Mouse (Mus musculus) CD8-positive naive resting alpha-beta T cell, adult 2 months (primary cell): ENCODE measurements at regions not wholly inside any gene's neighbourhood (a gene's known extent, or its start where the extent isn't known, plus 50 kb on each side); places are given as distances from the start of the nearest gene placed in this dataset.

Experiments used
- DNase-seq, 2 experiments: peaks; one replicate each; pipeline ENCODE4 v3.0.0; 2022; ENCODE audit warnings: low read depth in 2 of 2, low spot score in 2 of 2

DNA sequence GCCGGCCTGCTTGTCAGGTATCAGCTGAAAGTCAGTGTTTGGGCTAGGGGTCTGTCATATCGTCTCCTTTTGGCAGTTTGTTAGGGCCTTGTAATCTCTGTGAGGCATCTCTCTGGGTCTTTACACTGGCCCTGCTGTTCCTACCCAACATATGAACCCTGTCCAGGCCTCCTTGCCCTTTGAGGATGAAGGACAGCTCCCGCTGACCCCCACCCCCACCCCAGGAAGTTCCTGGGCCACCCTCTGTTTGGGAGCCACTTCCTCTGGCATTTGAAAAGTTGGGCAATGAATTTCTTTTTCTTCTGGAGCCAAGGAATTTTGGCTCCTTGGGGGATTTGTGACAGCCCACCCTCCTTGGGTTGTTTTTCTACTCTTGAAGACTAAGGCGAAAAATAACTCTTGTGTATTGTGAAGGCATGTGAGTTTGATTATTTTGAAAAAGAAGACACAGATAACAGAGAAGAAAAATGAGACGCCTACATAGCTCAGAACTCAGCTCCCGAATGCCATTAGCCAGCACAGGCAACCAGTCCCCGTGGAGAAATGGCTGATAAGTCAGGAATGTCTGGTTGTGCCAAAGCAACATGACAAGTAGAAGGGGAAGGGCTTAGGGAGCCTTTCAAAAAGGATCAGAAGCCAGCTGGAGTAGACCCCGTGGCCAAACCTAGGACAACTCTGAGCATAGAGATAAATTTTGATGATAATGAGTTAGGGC is 249.5 kb downstream of the Gm49356 start:
- no peak for DNase-seq

DNA sequence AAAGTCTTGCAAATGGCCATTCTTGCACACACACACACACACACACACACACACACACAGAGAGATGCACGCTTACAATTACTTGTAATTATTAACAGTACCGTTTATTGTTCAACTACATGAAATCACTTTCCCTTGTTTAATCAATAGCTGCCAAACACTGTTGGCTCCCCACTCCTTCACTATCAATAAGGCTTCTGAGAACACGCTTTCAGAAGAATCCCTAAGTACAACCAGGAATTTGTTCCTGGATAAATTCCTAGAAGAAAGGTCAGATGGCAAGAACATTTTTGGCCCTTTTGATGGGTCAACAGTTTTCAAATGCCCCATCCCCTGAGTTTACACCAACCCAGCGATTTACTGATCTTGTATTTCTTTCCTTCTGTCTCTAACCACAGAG is 252.5 kb downstream of the Gm49356 start:
- DNase-seq: no peak

DNA sequence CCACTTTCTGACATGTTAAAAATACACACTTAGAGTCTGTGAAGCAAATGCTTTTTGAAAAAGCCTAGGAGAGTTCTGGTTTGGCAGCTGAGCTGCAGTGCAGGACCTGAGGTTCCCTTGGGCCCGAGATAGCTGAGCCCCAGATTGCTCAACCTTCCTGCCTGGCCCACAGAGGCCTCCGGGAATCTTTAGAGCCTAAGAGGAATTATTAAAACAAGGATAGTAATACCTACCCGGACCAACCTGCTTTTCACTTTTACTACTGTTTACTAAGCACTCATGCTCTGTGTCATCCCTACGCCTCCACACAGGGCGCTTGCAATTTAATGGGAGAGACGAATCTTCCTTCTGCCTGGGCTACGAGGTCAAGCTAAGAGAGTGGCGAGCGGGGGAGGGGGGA is 253.4 kb downstream of the Gm49356 start:
- no peak for DNase-seq

DNA sequence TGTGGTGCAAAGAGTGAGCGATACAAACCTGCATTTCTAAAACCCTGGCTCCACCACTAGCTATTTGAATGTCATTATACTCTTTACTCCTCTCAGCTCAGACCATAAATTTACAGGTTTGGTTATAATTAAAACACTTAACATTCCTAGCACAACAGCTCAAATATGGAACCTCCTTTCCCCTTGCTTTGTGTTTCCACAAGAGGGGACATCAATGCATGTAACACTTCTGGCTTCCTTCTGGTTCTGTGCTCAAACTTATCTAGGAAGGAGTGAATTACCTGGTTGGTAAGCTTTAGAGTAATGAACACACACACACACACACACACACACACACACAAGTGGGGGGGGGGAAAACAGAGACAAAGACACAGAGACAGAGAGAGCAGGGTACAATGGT is 254.8 kb downstream of the Gm49356 start:
- DNase-seq: no peak

DNA sequence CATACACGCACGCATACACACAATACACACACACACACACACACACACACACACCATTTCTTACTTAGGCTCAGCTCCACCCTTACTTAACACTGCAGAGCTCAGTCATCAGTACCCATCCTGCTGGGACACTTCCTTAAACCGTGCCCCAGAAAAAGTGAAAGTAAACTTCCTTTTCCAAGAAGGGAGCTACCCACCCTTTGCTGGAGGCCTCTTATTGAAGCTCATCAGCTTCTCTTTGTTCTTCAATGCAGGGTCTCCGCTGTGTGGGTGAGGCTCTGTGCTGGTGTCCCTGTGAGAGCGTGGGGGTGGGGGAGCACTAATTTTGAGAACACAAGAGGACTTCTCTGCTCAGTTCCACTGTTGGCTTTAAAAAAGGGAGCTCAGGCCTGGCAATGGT is 256.6 kb downstream of the Gm49356 start:
- DNase-seq: no peak

DNA sequence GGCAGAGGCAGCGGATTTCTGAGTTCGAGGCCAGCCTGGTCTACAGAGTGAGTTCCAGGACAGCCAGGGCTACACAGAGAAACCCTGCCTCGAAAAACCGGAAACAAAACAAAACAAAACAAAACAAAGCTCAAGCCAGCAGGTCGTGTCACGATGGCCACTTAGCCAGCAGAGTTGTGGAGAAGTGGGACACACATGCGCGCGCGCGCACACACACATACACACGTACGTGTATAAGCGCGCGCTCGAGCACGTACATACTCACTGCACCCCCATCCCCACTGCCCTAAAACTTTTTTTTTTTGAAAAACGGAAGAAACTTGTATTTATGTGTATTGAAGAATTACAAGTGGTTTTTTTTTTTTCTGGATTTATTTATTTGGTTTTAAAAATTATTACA is 257.0 kb downstream of the Gm49356 start:
- DNase-seq: no peak

DNA sequence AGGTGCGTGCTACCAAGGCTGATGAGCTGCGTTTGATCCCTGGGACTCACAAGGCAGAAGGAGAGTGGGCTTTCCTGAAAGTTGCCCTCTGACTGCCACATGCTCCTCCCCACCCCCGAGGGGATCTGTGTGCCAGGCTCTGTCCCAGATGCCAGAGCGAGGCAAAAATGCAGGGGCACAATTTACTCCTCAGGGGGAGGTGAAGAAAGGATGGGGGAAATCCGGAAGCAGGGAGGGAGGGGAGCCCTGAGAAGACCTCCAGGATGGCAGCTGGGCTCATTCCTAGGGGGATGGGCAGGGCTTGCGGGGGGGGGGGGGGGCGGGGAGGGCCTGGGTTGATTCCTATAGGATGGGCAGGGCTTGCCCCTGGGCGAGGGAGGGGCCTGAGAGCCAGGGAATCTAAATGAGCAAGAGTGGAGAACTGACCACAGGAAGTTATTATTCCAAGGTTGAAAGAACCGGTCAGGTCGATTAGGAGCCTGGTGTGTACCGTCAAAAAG is 257.5 kb downstream of the Gm49356 start:
- DNase-seq: no peak

DNA sequence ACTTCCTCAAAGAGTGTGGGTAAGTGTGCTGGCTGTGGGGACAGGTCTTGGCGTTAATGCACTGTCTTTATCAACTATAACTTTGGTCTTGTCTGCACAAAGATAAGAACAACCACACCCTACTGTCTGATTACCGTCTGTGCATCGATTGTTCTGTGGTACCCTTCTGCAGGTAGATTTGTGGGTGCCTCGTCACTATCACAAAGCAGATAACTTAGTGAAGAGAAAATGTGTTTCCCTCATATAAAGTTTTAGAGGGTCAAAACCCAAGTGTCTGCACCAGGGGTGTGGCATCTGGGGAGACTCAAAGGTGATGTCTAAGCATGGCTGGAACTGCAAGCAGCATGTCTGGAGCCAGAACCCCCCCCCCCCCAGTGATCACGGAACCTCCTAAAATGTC is 259.4 kb downstream of the Gm49356 start:
- DNase-seq: no peak

DNA sequence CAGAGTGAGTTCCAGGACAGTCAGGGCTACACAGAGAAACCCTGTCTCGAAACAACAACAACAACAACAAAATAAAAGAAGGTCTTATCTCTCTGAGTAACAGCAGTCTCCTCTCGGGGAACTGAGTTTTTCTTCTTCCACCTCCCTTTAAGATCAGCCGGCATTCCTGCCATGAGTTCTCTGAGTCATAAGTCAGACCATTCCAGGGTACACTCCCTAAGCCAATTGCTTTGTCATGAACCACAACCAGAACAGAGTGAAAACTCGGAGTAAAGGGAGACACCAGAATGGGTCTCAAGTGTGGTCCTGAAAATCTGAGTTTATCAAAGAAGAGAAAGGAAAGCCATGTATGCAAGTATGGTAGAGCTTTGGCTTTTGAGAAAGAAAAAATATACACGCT is 262.4 kb downstream of the Gm49356 start:
- DNase-seq: no peak

DNA sequence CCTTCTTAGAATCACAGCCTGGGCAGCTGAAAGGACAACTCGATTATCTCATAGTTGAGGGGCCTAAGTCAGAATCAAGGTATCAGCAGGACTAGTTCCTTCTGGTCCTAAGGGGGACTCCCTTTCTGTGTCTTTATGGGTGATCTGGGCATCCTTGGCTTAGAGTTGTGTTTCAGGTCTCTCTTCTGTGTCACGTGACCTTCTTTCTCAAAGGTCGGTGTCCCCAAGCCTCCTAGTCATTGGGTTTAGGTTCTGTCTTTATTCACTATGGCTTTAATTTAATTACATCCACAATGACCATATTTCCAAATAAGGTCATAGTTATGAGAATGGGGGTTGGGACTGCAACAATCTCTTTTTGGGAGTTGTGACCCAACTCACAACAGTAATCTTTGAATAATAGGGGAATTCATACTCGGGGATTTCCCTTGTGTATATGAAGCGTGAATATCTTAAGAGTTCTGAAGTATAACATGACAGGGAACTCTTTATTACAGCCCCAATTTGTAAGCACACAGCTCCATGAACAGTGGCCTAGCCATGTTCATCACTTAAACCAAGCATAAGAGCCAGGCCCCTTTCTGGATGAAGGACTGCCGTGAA is 263.8 kb downstream of the Gm49356 start:
- no peak for DNase-seq

DNA sequence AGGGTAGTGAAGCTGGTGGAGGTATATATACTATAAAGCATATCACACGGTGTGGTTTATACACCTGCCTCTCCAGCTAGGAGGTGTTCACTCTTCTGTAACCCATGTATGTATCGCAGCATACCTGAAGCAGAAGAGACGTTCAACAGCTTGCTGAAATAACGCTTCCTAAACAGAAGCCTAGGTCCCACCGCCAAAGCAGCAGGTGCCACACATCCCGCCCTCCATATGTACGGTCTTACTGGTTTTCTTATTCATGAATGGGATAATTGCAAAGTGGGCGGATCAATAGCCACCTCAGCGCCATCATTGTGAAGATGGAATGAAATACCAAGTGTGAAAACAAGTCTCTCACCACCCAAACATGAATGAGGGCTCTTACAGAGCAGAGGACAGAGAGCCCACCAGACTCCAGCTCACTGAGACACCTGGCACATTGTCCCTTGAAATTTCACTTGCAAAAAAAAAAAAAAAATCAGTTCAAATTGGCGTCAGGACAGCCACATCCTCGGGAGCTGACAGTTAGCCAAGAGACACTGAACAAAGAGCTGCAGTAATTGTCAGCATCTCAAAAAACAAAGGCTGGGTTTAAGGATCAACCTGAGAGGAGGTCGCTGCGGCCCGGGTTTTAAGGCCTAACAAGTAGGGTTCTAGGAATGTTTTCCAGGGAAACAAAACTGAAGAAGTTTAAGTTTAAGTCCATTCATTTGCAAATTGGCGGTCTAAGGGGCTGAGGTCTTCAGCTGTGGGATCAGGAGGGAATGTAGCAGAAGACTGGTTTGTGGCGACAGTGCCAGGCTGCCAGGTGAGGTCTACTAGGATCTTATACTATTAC is 264.5 kb downstream of the Gm49356 start:
- no peak for DNase-seq

DNA sequence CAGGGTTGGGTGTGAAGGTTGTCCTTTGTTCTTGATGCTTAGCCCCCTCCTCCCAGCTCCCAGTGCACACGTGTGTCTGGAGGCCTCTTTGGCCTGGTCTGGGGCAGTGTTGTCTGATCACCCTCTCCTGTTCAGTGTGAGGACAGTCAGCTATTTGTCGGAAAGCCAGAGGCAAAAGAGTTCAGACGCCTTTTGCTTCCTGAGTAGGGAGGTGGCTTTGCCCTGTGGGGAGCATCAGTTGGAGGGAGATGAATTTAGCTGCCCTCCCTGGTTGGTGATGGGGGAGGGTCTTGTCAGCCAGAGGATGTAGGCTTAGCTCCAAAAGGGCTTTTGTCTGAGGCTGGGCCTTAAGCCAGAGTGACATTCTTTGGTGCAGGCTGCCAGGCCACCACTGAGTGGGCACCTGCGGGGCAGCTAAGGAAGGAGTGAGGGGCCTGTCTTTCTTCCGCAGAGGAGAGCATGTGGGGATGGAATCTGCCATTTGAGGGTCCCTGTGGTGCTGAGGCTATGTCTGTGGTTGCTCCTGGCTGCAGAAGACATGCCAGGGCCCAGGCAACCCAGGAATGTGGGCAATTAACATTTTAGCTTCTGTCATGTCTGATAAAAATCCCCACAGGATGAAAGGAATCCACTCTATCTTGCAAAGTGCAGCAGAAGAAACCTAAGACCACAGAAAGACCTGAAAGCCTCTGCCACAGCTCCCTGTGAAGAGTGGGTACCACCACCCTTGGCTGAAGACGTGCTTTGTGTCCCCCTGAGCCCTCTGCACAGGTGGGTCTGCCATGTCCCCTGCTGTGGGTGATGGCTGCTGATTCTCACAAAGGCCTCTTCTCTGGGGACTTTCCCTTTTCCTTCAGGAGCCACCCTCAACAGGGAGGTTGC is 265.6 kb downstream of the Gm49356 start:
- no peak for DNase-seq

DNA sequence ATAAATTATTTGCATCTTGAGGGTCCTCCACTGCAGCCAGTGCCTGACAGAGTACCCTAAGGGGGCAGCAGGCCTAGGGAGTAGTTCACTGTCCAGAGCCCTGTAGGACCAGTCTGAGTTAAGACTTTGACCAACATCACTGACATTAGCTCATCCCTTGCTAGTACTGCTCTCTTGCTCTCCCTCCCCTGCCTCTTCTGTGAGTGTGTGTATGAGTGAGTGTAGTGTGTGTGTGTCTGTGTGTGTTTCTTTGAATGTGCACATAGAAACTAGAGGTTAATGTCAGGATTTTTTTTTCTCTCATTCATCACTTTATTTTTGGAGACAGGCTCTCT is 266.2 kb downstream of the Gm49356 start:
- DNase-seq: no peak

DNA sequence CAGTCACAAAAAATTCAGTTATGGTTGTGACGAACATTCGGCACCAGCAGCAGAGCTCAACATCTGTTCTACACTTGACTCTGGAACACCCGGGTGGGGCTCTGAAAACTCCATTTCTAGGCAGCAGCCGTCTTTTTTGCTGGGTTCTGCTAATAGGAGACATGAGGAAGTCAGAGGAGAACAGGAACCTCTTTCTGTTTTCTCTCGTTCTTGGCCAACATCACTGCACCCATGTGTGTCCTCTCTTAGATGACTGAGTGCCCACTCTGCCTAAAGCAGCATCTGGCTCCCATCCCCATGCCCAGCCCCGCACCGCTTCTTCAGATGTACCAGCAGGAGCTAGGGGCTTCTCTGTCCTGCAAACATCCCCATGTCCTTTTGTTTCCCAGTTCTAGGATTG is 267.2 kb downstream of the Gm49356 start:
- DNase-seq: no peak

DNA sequence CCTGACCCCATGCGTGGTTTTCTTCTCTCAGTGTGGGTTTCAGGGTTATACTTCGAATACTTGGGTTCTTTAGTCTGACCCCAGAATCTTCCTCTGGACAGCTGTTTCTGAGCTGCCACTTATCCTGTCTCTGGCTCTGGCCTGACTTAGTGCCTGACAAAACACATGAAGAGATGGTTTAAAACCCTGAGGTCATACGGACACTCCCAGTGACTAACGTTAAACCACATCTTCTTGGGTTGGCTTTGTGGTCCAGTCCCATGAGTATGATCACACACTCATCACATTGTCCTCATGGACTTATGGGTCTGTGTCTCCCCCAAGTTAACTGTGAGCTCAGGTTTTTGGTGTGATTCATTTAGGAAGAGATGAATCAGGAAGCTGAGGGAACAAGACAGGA is 269.7 kb downstream of the Gm49356 start:
- no peak for DNase-seq

DNA sequence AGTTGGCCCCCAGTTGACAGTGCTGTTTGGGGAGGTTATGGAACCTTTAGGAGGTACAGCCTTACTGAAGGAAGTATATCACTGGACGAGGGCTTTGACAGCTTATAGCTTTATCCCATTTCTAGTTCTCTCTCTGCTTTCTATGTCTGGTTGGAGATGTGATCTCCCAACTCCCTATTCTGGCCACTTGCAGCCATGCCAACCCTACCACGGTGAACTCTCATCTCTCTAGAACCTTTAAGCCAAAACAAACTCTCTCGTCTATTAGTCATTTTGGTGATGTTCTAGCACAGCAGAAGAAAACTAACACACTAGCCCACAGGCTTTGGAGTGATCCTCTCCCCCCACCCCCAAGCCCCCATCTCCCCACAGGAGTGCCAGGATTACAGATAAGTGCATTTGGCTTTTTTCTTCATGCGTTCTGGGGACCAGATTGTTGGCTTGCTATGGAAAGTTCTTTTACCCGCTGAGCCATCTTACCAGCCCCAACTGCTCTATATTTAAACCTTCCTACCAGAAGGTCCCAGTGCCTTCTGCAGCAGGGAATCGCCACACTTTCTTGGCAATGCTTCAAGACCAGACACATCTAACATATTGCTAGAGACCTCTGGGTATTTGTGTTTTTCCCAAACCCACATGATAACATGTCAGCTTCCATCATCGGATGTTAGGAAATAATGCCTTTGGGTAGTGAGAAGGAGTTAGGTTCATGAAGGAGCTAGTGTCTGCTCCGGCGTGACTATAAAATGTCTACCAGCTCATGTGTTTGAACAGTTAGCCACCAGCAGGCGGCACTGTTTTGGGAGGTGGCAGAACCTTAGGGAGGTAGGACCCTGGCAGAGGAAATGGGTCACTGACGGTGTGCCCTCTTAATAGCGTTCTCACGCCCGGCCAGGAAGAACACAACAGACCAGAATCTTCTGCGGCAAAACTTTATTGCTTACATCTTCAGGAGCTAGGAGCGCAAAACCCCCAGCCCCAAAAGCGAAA is 272.1 kb downstream of the Gm49356 start:
- no peak for DNase-seq

DNA sequence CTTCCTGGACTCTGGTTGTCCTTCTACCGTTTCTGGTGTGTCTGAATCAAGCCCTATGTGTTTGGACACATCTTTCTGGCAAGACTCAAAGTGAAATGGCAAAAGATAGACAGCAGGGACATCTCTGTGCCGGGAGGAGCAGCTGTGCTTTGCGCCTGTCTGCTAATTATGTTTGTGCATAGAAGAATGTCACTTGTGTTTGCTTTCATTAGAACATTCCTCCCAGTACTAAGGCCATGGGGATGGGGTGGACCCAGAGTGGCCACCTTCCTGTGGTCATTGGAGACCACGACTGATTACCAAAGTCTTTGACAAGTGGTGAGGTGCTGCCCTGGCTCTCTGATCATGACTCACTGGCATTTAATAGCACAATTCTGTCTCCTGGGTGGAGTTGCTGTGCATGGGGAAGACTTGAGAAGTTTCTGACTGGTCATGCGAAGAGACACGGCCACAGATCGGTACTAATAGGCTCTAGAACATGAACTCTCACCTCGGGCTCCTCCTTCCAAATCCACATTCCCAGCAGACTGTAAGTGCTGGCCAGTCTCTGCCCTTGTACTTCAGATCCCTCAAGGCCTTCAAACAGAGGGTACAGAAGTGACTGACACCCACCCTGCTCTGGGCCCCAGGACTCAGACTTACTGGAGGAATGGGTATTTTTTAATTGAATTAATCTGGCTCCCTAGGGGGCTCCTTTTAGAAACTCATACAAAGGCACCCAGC is 279.0 kb downstream of the Gm49356 start:
- DNase-seq: no peak

DNA sequence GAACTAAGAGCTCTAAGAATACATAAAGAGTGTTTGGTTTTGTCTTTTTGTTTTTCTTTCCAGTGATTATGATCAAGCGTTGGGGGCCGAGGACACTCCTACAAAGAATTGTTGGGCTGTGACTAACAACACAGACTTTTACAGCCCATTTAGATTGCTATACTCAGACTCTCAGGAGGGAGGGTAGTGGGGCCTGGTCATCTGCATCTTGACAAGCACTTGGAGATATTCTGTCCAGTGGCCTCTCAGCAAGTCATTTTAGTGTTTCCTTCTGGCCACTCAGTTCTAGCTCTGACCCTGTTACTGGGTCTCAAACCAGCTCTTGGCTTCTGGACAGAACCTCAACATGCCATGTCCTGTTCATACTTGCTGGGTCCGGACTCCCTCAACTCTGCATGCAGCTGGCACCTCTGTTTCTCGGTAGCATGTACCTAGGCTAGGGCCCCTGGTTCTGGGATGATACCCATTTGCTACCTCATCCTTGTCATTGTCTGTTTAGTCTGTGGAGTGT is 279.6 kb downstream of the Gm49356 start:
- no peak for DNase-seq

DNA sequence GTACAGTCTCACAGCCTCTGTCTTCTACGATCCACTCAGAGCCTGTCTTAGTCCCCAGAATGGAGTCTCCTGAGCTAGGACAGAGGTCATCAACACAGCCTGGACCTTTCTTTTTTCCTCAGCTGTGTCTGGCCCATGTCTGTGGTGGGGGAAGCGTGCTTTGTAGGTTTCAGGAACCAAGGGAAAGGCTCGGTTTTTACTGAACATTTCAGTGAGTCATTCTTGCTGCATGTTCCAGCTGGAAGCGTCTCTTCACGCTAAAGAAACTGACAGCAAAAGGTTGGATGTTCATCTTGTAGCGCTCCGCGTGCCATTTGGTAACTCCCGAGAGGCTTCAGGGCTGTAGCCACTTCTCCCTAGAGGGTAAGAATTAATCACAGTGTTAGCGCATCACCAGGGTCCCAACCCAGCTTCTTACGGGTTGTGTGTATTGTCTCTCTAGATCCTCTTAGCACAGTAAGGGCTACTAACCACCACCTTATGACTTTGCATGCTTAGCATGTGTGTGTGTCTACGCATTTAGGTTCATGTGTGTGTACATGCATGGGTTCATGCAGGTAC is 280.2 kb downstream of the Gm49356 start:
- DNase-seq: no peak
